Mouse (Mus musculus) stomach, postnatal 0 days (tissue): ENCODE measurements around the gene Gab3. TPM values are rescaled to one million over a fixed set of nuclear protein-coding genes. Genes with fewer than 3 reads are reported as not detected.
"Not testable (repeated sequence)": the region's sequence is repeated elsewhere in the genome, so short reads cannot be mapped to it uniquely, and the experiment has no call there.

Source experiments
- ATAC-seq: fragments of 200-750 bp; cut with Nextera tagmentation; 2 replicates; pipeline ENCODE4 v1.8.0; 2017; ENCODE audit not compliant: low FRiP score, low TSS enrichment
- DNase-seq: peaks from one replicate; pipeline ENCODE4 v3.0.0-alpha.2; 2016; ENCODE audit warnings: low spot score
- H3K27ac ChIP-seq: fragments of 300-500 bp; sonication (generic); replicated peaks from 2 replicates; pipeline ENCODE4 v1.5.1; 2014; ENCODE audit warnings: mild to moderate bottlenecking, control low read depth
- H3K27me3 ChIP-seq: fragments of 300-500 bp; sonication (generic); 2 replicates; pipeline ENCODE4 v1.6.1; 2014; ENCODE audit warnings: low read length; ENCODE audit not compliant: control insufficient read depth, insufficient read depth
- H3K36me3 ChIP-seq: fragments of 300-500 bp; sonication (generic); 2 replicates; pipeline ENCODE4 v1.6.1; 2014; ENCODE audit warnings: low read length, mixed read lengths; ENCODE audit not compliant: control insufficient read depth, insufficient read depth
- H3K4me1 ChIP-seq: fragments of 300-500 bp; sonication (generic); replicated peaks from 2 replicates; pipeline ENCODE4 v1.6.1; 2014; ENCODE audit warnings: antibody characterized with exemption; ENCODE audit not compliant: control insufficient read depth, insufficient read depth
- H3K4me2 ChIP-seq: fragments of 300-500 bp; sonication (generic); replicated peaks from 2 replicates; pipeline ENCODE4 v1.6.1; 2014; ENCODE audit warnings: low read depth, mild to moderate bottlenecking, control low read depth, moderate library complexity
- H3K4me3 ChIP-seq: fragments of 300-500 bp; sonication (generic); 2 replicates; pipeline ENCODE4 v1.5.1; 2014; ENCODE audit warnings: low read depth, low read length, control low read depth
- H3K9ac ChIP-seq: fragments of 300-500 bp; sonication (generic); 2 replicates; pipeline ENCODE4 v1.6.1; 2014; ENCODE audit warnings: mild to moderate bottlenecking, low read length, control low read depth, mixed read lengths
- H3K9me3 ChIP-seq: fragments of 300-500 bp; sonication (generic); 2 replicates; pipeline ENCODE4 v1.6.1; 2016; ENCODE audit warnings: low read length; ENCODE audit not compliant: control insufficient read depth
- CTCF ChIP-seq: IDR thresholded peaks from 2 replicates; pipeline ENCODE4 v1.5.1; 2016; ENCODE audit warnings: antibody characterized with exemption, low read depth, mild to moderate bottlenecking, moderate library complexity
- EP300 ChIP-seq: optimal IDR thresholded peaks from 2 replicates; pipeline ENCODE3; 2016; ENCODE audit warnings: antibody characterized with exemption
- WGBS: fragments of 180-500 bp; shearing (Covaris S2); extraction: QIAGEN DNeasy Blood & Tissue Kit; methylation state at CpG from one replicate; pipeline ENCODE4 v1.1.7; 2014; 5-methylcytosine and 5-hydroxymethylcytosine counted together
- polyA plus RNA-seq: library from polyadenylated mRNA; unstranded; fragments of >200 nt; fragmentation: Nextera tagmentation; extraction: Ambion mirVana; gene quantifications from 2 replicates; pipeline ENCODE4 v1.2.1, GENCODE M21; 2015

Gene Gab3
- polyA plus RNA-seq, 1 experiment from 2014 or later: 1.3 TPM

DNA sequence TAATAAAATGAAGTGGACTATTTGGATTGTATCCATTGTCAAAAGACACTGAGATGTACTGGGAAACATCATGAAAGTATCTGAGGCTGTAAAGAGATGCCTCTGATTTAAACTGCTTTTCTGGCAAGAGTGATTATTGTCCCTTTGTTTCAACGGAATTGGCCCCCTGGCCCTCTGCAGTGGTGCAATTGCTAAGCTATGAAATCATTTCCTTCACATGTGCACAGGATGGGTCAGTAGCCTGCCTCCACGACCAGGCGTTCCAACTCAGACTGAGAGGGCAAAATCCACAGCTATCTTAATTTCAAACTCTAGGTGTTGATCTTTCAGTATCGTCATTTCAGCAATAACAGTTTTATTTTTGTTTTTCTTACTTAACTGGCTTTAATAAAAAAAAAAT lies 40.7 kb downstream of the Gab3 start:
- TF ChIP-seq EP300 (no peak), CTCF (no peak)
- DNase-seq: no peak
- 57% methylated on average over 4 of the region's 4 CpGs for WGBS

DNA sequence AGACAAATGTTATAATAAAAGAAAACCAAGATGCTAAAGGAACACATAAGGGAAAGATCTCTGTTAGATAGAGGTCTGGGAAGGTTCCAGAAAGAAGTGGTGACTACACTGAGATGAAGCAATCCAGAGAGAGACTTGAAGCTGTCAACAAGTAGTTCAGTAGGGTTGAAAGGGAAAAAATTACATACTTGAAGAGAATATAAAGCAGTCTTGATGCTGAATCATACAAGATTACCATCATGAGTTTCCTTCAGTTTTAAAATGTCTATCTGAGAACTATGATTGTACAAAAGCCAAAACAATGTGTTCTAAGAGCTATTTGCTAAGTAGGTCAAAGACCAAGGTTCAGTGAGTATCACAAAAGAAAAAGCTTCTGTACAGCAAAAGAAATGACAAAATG lies 48.6 kb downstream of the Gab3 start:
- Histone ChIP-seq H3K4me2 (no peak overlapping the region), H3K36me3 (no peaks in the 10 kb centered on the region), H3K4me1 (no peaks in the 10 kb centered on the region), H3K9me3 (no peaks in the 10 kb centered on the region), H3K27ac (no peak overlapping the region), H3K4me3 (no peak overlapping the region), H3K27me3 (no peaks in the 10 kb centered on the region), H3K9ac (no peak overlapping the region)
- ATAC-seq (no peak), DNase-seq (no peak)
- TF ChIP-seq CTCF (no peak), EP300 (no peak)

More for the DNA sequence above, 40.7 kb downstream of the Gab3 start:
- Histone ChIP-seq H3K27me3 (no peaks in the 10 kb centered on the region), H3K9me3 (no peaks in the 10 kb centered on the region), H3K4me3 (no peak overlapping the region), H3K9ac (no peak overlapping the region), H3K4me1 (no peaks in the 10 kb centered on the region), H3K36me3 (no peaks in the 10 kb centered on the region), H3K27ac (no peak overlapping the region), H3K4me2 (no peak overlapping the region)
- ATAC-seq: no peak

DNA sequence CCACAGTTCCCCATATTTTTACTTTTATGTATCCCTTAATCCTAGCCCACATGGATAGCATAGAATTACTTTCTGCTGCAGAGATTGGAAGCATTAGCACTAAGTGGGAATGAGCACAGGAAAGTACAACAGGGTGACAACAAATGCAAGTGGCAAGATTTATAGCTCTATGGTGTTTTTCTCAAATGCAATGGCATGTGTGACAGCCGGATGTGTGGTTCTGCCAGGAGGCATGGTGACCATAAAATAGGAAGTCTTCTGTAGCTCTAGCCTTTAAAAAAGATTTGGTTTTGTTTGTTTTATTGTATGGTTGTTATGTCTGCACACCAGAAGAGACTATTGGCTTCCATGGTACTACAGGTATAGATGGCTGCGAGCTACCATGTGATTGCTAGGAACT lies 50.1 kb downstream of the Gab3 start:
- Histone ChIP-seq H3K9me3 (no peaks in the 10 kb centered on the region), H3K27ac (no peak overlapping the region)
- 89% methylated on average over 2 of the region's 2 CpGs for WGBS

DNA sequence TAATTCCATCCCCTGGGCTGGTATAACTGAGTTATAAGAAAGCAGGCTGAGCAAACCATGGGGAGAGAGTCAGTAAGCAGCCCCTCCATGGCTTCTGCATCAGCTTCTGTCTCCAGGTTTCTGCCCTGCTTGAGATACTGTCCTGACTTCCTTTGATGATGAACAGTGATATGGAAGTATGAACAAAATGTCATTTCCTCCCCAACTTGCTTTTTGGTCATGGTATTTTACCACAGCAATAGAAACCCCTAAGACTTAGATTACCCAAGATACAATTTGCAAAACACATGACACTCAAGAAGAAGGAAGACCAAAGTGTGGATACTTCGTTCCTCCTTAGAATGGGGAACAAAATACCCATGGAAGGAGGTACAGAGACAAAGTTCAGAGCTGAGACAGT lies 51.2 kb downstream of the Gab3 start:
- ATAC-seq, H3K36me3 ChIP-seq, DNase-seq, H3K9me3 ChIP-seq, H3K4me2 ChIP-seq, H3K9ac ChIP-seq, H3K27ac ChIP-seq, H3K4me1 ChIP-seq, H3K4me3 ChIP-seq, H3K27me3 ChIP-seq: not testable (repeated sequence)
- 58% methylated on average over 1 of the region's 1 CpGs for WGBS

More for the DNA sequence above, 50.1 kb downstream of the Gab3 start:
- TF ChIP-seq EP300 (no peak), CTCF (no peak)
- no peak for ATAC-seq
- Histone ChIP-seq H3K4me1 (no peaks in the 10 kb centered on the region), H3K4me3 (no peak overlapping the region), H3K9ac (no peak overlapping the region), H3K36me3 (no peaks in the 10 kb centered on the region), H3K4me2 (no peak overlapping the region), H3K27me3 (no peaks in the 10 kb centered on the region)
- no peak for DNase-seq

DNA sequence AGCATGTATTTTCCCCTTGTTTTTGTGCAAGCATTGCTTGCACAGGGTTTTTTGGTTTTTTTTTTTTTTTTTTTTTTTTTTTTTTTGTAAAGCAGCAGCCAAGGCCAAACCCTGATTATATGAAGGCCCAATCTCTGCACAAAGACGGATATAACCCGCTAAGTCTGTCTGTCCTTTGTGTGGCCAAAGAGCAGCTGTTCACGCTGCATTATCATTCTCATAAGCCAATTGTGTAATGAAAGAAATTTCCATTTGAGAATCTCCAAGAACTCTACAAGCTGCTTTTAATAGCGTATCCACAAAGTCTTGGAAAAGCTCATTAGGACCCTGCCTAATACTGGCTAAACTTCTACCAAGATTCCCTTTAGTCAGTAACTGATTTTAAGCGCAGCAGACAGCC lies 101.5 kb downstream of the Gab3 start:
- WGBS: 86% methylated on average over 5 of the region's 5 CpGs
- H3K4me2 ChIP-seq: no peak overlapping the region
- H3K4me3 ChIP-seq: no peak overlapping the region
- ATAC-seq (no peak), DNase-seq (no peak)
- no peaks in the 10 kb centered on the region for H3K9me3 ChIP-seq
- TF ChIP-seq EP300 (no peak), CTCF (no peak)
- no peaks in the 10 kb centered on the region for H3K27me3 ChIP-seq
- no peak overlapping the region for H3K9ac ChIP-seq
- no peak overlapping the region for H3K27ac ChIP-seq
- no peaks in the 10 kb centered on the region for H3K4me1 ChIP-seq
- H3K36me3 ChIP-seq: no peaks in the 10 kb centered on the region

DNA sequence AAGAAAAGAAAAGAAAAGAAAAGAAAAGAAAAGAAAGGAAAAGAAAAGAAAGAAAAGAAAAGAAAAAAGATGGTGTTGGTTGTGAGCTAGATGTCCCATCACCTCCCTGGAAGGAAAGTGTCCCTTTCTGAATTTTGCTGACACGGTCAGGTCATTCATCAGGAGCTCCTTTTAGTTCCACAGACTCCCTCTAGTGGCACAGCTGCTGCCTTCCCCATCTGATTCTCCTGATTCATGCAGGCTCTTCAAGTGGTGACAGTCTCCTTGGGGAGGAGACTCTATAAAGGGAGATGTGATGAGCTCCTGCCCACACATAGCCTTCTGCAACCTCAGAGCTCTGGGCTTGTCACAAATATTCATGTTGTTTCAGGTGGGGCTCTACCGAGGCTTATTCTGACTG lies 122.4 kb downstream of the Gab3 start:
- H3K4me3 ChIP-seq, ATAC-seq, H3K9me3 ChIP-seq, H3K4me2 ChIP-seq, H3K36me3 ChIP-seq, H3K4me1 ChIP-seq, H3K9ac ChIP-seq, H3K27me3 ChIP-seq, DNase-seq, H3K27ac ChIP-seq: not testable (repeated sequence)
- WGBS: 33% methylated on average over 1 of the region's 2 CpGs
- TF ChIP-seq CTCF: peak; percentile 49; the same call in 1 of the 2 replicates

DNA sequence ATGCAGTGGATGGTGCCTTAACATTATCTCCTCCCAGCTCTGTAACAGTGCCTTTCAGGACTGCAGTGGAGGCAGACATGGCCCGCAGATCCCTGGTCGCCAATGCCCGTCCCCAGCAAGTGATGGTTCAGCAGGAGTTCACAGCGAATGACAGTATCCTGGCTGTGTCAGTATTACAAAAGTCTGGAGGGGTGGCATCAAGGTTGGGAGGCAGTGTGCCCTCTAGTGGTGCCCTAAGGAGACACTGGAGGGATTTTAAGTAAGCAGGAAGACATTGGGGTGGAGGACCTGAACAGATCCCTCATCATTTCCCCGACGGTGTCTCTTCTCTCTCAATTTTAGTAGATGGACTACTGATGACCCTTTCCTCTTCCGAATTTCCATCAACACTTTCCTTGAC lies 126.1 kb downstream of the Gab3 start:
- H3K9ac ChIP-seq, ATAC-seq: not testable (repeated sequence)
- WGBS: 63% methylated on average over 5 of the region's 7 CpGs

More for the DNA sequence above, 126.1 kb downstream of the Gab3 start:
- not testable (repeated sequence) for H3K36me3 ChIP-seq, H3K27me3 ChIP-seq, H3K4me3 ChIP-seq, DNase-seq, H3K4me2 ChIP-seq, H3K27ac ChIP-seq, H3K9me3 ChIP-seq, H3K4me1 ChIP-seq
- TF ChIP-seq CTCF: peak; percentile 35

Other genes with a start within 250 kb of the Gab3 start
- gene Gm5936, start 248.3 kb downstream of the Gab3 start, polyA plus RNA-seq: not detected in 2 replicates
- gene Dkc1, start 10.4 kb upstream of the Gab3 start, polyA plus RNA-seq: 43.2 and 52.4 TPM in 2 replicates
- gene Mpp1, start 45.6 kb upstream of the Gab3 start, polyA plus RNA-seq: 52.5 and 60.1 TPM in 2 replicates
- not detected in 2 replicates for gene Smim9, start 78.3 kb upstream of the Gab3 start, polyA plus RNA-seq